ENCODE assay signal across 24 mouse cellular contexts in genomic region chr4:45444813-45445212, GRCm38 (mm10). TPM values are rescaled to one million over a fixed set of nuclear protein-coding genes. Genes with fewer than 3 reads are reported as not detected.
DNase-seq lines count a peak whose midpoint lies in the region; ATAC-seq and TF ChIP-seq lines count a peak whose summit lies in the region.
"Had no signal": no experiment of that assay in that cellular context is flagged by ENCODE, and none has a peak within 500 bp of the region (broad histone marks: within the 10 kb centered on the region; RNA-seq: fewer than 3 reads in every experiment).

No protein-coding gene starts in this region.

- H3K27ac ChIP-seq in heart, embryonic 15.5 days, result peak overlapping the region; percentile 88
- H3K27ac ChIP-seq in heart, postnatal 0 days (ENCODE audit: low read depth), result peak overlapping the region; percentile 78
- H3K27ac ChIP-seq: forebrain, embryonic 12.5 days had no signal

- no peak overlapping the region for H3K9ac ChIP-seq in heart, embryonic 15.5 days
- H3K9ac ChIP-seq in heart, postnatal 0 days (replicated peaks; ENCODE audit: low read depth, low read length), result no peak overlapping the region
- H3K9ac ChIP-seq: forebrain, embryonic 12.5 days had no signal

- no peak overlapping the region for H3ac ChIP-seq in myocyte (ENCODE audit: control insufficient read depth, insufficient read length)

- TF ChIP-seq CTCF in heart, postnatal 0 days (IDR thresholded peaks at IDR 0.05; ENCODE audit: low read depth), result no peak

- DNase-seq in gastrocnemius, postnatal 25 days, result peak; percentile 54
- DNase-seq in gastrocnemius, postnatal 14 days, result no peak
- no peak for DNase-seq in heart, postnatal 25 days (ENCODE audit: low spot score)
- peak; percentile 84 for DNase-seq in heart, postnatal 0 days (ENCODE audit: low spot score)
- DNase-seq in liver, result no peak
- DNase-seq in layer of hippocampus, adult 9-10 months (ENCODE audit: low spot score), result no peak
- DNase-seq: adrenal gland, adult 2 months; B cell, adult 2 months; cerebellum, adult 11 months; cerebellum, adult 9-11 months; kidney, adult 18-20 months; kidney, postnatal 4 days; layer of hippocampus, adult 9-11 months; lung, adult 18-20 months; lung, postnatal 10 days; thymus, postnatal 14 days had no signal

- 0 out of 2 replicates have a peak, but pooled peaks cover 4% of the 10 kb centered on the region for H3K36me3 ChIP-seq in heart, embryonic 15.5 days
- H3K36me3 ChIP-seq in heart, postnatal 0 days (replicated peaks; ENCODE audit: control insufficient read depth, insufficient read depth, low read length), result peaks cover 37% of the 10 kb centered on the region
- H3K36me3 ChIP-seq in myocyte (ENCODE audit: control insufficient read depth, insufficient read depth), result peaks cover 12% of the 10 kb centered on the region
- H3K36me3 ChIP-seq: G1E had no signal

- no peaks in the 10 kb centered on the region for H3K27me3 ChIP-seq in heart, embryonic 15.5 days
- no peaks in the 10 kb centered on the region for H3K27me3 ChIP-seq in heart, postnatal 0 days (ENCODE audit: control insufficient read depth, insufficient read depth, low read length)
- H3K27me3 ChIP-seq in myocyte (ENCODE audit: control insufficient read depth, insufficient read depth, insufficient read length), result no peaks in the 10 kb centered on the region
- H3K27me3 ChIP-seq: CH12.LX, Patski had no signal

- peaks cover 78% of the 10 kb centered on the region for H3K4me1 ChIP-seq in heart, embryonic 15.5 days (replicated peaks)
- H3K4me1 ChIP-seq in heart, postnatal 0 days (ENCODE audit: control insufficient read depth, insufficient read depth), result peaks cover 37% of the 10 kb centered on the region

- H3K4me2 ChIP-seq in heart, embryonic 15.5 days, result no peak overlapping the region; the same call in 1 of the 2 replicates
- H3K4me2 ChIP-seq in heart, postnatal 0 days (ENCODE audit: low read depth, low read length), result no peak overlapping the region
- H3K4me2 ChIP-seq in myocyte (ENCODE audit: low read depth), result no peak overlapping the region
- H3K4me2 ChIP-seq: forebrain, embryonic 12.5 days; liver, embryonic 11.5 days; midbrain, embryonic 11.5 days had no signal

- intact Hi-C loops in gastrocnemius, postnatal 14 days (cut with DNase I; ENCODE audit: low total_unique reads), result no loop called here
- intact Hi-C loops in heart, postnatal 25 days (cut with DNase I), result no loop called here

- ATAC-seq in heart, embryonic 15.5 days (replicated peaks; ENCODE audit: insufficient number of reproducible peaks, insufficient read depth, low FRiP score, low read depth), result peak; percentile 81
- ATAC-seq in heart, postnatal 0 days (ENCODE audit: insufficient read depth, low read depth), result peak; percentile 89
- ATAC-seq: Patski had no signal

- no peak overlapping the region for H3K4me3 ChIP-seq in heart, embryonic 15.5 days
- no peak overlapping the region for H3K4me3 ChIP-seq in heart, postnatal 0 days (ENCODE audit: low read depth, low read length)
- H3K4me3 ChIP-seq in myocyte, result no peak overlapping the region
- H3K4me3 ChIP-seq: forebrain, embryonic 12.5 days had no signal

- H3K79me2 ChIP-seq in myocyte (ENCODE audit: control insufficient read depth, insufficient read depth), result peaks cover 10% of the 10 kb centered on the region

- no peak for TF ChIP-seq POLR2A in myocyte (IDR thresholded peaks at IDR 0.05; ENCODE audit: insufficient read length, low read depth)

- no peaks in the 10 kb centered on the region for H3K9me3 ChIP-seq in heart, embryonic 15.5 days (replicated peaks)
- H3K9me3 ChIP-seq in heart, postnatal 0 days (replicated peaks; ENCODE audit: control insufficient read depth, low read length), result no peaks in the 10 kb centered on the region
- H3K9me3 ChIP-seq: forebrain, embryonic 12.5 days; G1E had no signal

- TF ChIP-seq EP300 in heart, postnatal 0 days (IDR thresholded peaks at IDR 0.05; ENCODE audit: low read depth), result peak; percentile 73

- 33% methylated on average over 4 of the region's 4 CpGs for WGBS in heart, embryonic 15.5 days
- 25% methylated on average over 4 of the region's 4 CpGs for WGBS in heart, postnatal 0 days

TF ChIP-seq in myocyte, 11 proteins besides CTCF, POLR2A, EP300 and RAD21:
- peak; percentile 35 for TF ChIP-seq TCF12 (IDR thresholded peaks at IDR 0.05; ENCODE audit: insufficient read depth, poor library complexity, severe bottlenecking)
- TF ChIP-seq REST (IDR thresholded peaks at IDR 0.05; ENCODE audit: insufficient read depth, insufficient read length), result no peak
- no peak for TF ChIP-seq USF1 (IDR thresholded peaks at IDR 0.05; ENCODE audit: low read depth)
- peak; percentile 49 for TF ChIP-seq TCF3 (IDR thresholded peaks at IDR 0.05; ENCODE audit: insufficient read length, low read depth)
- TF ChIP-seq CEBPB (IDR thresholded peaks at IDR 0.05; ENCODE audit: insufficient read depth, poor library complexity, severe bottlenecking), result no peak
- peak; percentile 68 to 91 (median 88) for TF ChIP-seq MYOD1 (IDR thresholded peaks at IDR 0.05; ENCODE audit: control insufficient read depth in 1 of 3, insufficient read length in 2 of 3, low read depth in 2 of 3)
- peak; percentile 70 to 94 (median 78) for TF ChIP-seq MYOG (IDR thresholded peaks at IDR 0.05; ENCODE audit: control insufficient read depth in 1 of 3, insufficient read depth in 1 of 3, insufficient read length in 2 of 3, low read depth in 2 of 3)

RNA-seq across cellular contexts. Expression of gene Slc25a51, which starts 36.2 kb away (rescaled TPM):
- total RNA-seq in gastrocnemius, postnatal 25 days (2021), result 10 to 100 TPM; 74.9 to 77.3 TPM
- 10 to 100 TPM; 63.3 to 65.6 TPM for total RNA-seq in gastrocnemius, postnatal 14 days (2021)
- polyA plus RNA-seq in heart, embryonic 15.5 days (2015; fragmentation: Nextera tagmentation; extraction: Ambion mirVana), result 71.7 and 74.2 TPM in 2 replicates
- 100 to 1,000 TPM; 105 to 128 TPM for total RNA-seq in heart, postnatal 25 days (2021)
- 136 and 190 TPM in 2 replicates for total RNA-seq in heart, postnatal 0 days (2014; rRNA removed; ENCODE audit: low replicate concordance)
- 60.9 and 70.1 TPM in 2 replicates for polyA plus RNA-seq in heart, postnatal 0 days (2015; fragmentation: Nextera tagmentation; extraction: Ambion mirVana)
- 39.9 TPM for polyA plus RNA-seq in myocyte (2012; fragmentation: generic; extraction: Trizol)

Comparison
In these comparisons a context has a peak if more than half of its experiments do, and no peak if none do; other contexts are left out.
1. DNase-seq: peak in gastrocnemius, postnatal 25 days (single experiment) and heart, postnatal 0 days (single experiment); none in gastrocnemius, postnatal 14 days (single experiment), heart, postnatal 25 days (single experiment), liver (single experiment) and layer of hippocampus, adult 9-10 months (single experiment).